Mouse (Mus musculus): ENCODE results near the gene Shisa4. TPM values are rescaled to one million over a fixed set of nuclear protein-coding genes. Genes with fewer than 3 reads are reported as not detected.
A peak's percentile ranks its signal among the peaks of the same experiment; 100 is the strongest.
"Not testable (repeated sequence)": the region's sequence is repeated elsewhere in the genome, so short reads cannot be mapped to it uniquely, and the experiment has no call there.

Shisa4 gene
- polyA plus RNA-seq, 1 experiment from 2014 or later, result 44.5 TPM

DNA sequence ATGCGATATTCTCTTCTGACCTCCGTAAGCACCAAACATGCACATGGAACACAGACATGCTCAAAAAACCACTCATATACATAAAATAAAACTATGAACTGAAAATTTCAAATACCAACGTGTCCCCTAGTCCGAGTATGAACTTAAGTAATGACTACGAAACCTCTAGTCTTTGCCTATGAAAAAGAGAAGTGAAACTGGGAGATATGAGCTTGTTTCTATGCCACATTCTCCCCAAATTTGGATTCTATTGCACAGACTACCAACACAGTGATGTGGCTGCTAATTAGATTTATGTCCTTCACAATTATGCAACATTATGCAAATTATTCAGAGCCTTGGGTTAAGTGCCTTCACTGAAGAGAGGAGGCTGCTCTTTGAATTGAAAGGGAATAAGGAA, 24.4 kb upstream of the Shisa4 start:
- ATAC-seq (ENCODE audit: insufficient number of reproducible peaks, insufficient read depth, low FRiP score, low read depth), result no peak
- WGBS, result 94% methylated on average over 5 of the region's 5 CpGs
- H3K27ac ChIP-seq (ENCODE audit: low read length), result no peak overlapping the region
- no peak overlapping the region for H3K4me2 ChIP-seq (replicated peaks; ENCODE audit: low read depth, low read length)
- no peaks in the 10 kb centered on the region for H3K4me1 ChIP-seq (ENCODE audit: control insufficient read depth, insufficient read depth, low read length)
- H3K36me3 ChIP-seq (ENCODE audit: control insufficient read depth, insufficient read depth, low read length), result peaks cover 76% of the 10 kb centered on the region
- H3K9me3 ChIP-seq (ENCODE audit: control insufficient read depth, low read depth, low read length), result no peaks in the 10 kb centered on the region
- H3K27me3 ChIP-seq (ENCODE audit: control insufficient read depth, insufficient read depth, low read length), result no peaks in the 10 kb centered on the region
- H3K9ac ChIP-seq (replicated peaks; ENCODE audit: low read depth, low read length), result no peak overlapping the region
- H3K4me3 ChIP-seq (ENCODE audit: low read depth, low read length), result no peak overlapping the region

DNA sequence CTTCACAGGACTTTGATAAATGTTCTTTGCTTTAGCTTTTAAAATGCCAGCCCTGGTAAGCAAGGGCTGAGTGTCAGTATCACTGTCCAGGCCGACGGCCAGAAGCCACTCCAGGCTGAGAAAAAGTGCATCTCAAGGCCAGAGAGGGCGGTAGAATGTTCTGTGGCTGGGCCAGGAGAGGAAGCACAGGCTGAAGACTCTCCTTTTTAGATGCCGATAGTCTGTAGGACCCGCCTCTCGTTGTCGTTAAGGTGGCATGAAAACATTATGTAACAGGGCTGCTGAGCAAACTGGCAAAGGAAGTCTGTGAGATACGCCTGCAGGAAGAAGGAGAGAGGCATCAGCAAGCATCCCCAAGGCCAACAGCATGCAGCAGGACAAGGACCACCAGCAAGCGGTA, 10.1 kb upstream of the Shisa4 start:
- H3K9ac ChIP-seq (replicated peaks; ENCODE audit: low read depth, low read length), result no peak overlapping the region
- H3K4me1 ChIP-seq (ENCODE audit: control insufficient read depth, insufficient read depth, low read length), result no peaks in the 10 kb centered on the region
- H3K27me3 ChIP-seq (ENCODE audit: control insufficient read depth, insufficient read depth, low read length), result no peaks in the 10 kb centered on the region
- H3K9me3 ChIP-seq (ENCODE audit: control insufficient read depth, low read depth, low read length), result no peaks in the 10 kb centered on the region
- H3K4me3 ChIP-seq (ENCODE audit: low read depth, low read length), result no peak overlapping the region
- WGBS, result 90% methylated on average over 9 of the region's 9 CpGs
- no peak overlapping the region for H3K27ac ChIP-seq (ENCODE audit: low read length)
- H3K36me3 ChIP-seq (ENCODE audit: control insufficient read depth, insufficient read depth, low read length), result peaks cover 70% of the 10 kb centered on the region
- no peak overlapping the region for H3K4me2 ChIP-seq (replicated peaks; ENCODE audit: low read depth, low read length)
- no peak for ATAC-seq (ENCODE audit: insufficient number of reproducible peaks, insufficient read depth, low FRiP score, low read depth)

DNA sequence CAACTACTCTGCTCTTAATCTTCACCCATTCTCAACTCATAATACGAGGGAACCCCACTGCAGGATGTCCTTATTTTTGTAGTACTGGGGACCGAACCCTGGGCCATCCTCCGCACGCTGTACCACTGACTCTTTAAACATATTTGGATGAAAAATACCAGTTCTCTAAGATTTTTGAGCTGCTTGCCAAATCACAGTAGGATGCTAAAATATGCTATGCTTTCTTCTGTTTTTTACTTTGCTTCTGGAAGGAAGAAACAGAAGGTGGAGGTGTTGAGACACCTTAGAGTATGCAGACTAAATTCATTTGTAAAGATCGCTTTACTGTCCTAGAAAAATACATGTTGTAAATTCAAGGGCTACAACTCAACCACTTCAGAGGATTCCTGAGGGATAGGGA, 9.1 kb upstream of the Shisa4 start:
- Histone ChIP-seq H3K27ac (ENCODE audit: low read length) (no peak overlapping the region), H3K4me1 (ENCODE audit: control insufficient read depth, insufficient read depth, low read length) (no peaks in the 10 kb centered on the region), H3K27me3 (ENCODE audit: control insufficient read depth, insufficient read depth, low read length) (no peaks in the 10 kb centered on the region), H3K9ac (replicated peaks; ENCODE audit: low read depth, low read length) (no peak overlapping the region), H3K36me3 (ENCODE audit: control insufficient read depth, insufficient read depth, low read length) (peaks cover 61% of the 10 kb centered on the region), H3K4me2 (replicated peaks; ENCODE audit: low read depth, low read length) (no peak overlapping the region), H3K4me3 (ENCODE audit: low read depth, low read length) (no peak overlapping the region), H3K9me3 (ENCODE audit: control insufficient read depth, low read depth, low read length) (no peaks in the 10 kb centered on the region)
- 98% methylated on average over 5 of the region's 5 CpGs for WGBS
- ATAC-seq (ENCODE audit: insufficient number of reproducible peaks, insufficient read depth, low FRiP score, low read depth), result no peak

DNA sequence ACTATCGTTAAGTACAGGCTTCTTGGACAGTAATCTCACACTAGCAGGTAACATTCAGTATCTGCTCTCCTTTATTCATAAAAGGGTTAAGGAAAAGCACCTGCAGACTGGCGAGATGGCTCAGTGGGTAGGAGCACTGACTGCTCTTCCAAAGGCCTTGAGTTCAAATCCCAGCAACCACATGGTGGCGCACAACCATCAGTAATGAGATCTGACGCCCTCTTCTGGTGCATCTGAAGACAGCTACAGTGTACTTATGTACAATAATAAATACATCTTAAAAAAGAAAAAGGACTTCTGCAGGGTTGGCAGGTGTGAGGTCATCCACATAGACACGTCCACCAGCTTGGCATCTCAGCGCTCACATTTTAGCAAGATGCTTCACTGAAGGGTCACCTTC, 6.5 kb upstream of the Shisa4 start:
- not testable (repeated sequence) for H3K9me3 ChIP-seq (ENCODE audit: control insufficient read depth, low read depth, low read length); H3K4me1 ChIP-seq (ENCODE audit: control insufficient read depth, insufficient read depth, low read length); H3K4me3 ChIP-seq (ENCODE audit: low read depth, low read length); ATAC-seq (ENCODE audit: insufficient number of reproducible peaks, insufficient read depth, low FRiP score, low read depth); H3K27ac ChIP-seq (ENCODE audit: low read length); H3K4me2 ChIP-seq (replicated peaks; ENCODE audit: low read depth, low read length); H3K9ac ChIP-seq (replicated peaks; ENCODE audit: low read depth, low read length); H3K27me3 ChIP-seq (ENCODE audit: control insufficient read depth, insufficient read depth, low read length)
- H3K36me3 ChIP-seq (ENCODE audit: control insufficient read depth, insufficient read depth, low read length), result peaks cover 36% of the 10 kb centered on the region
- 55% methylated on average over 6 of the region's 6 CpGs for WGBS

DNA sequence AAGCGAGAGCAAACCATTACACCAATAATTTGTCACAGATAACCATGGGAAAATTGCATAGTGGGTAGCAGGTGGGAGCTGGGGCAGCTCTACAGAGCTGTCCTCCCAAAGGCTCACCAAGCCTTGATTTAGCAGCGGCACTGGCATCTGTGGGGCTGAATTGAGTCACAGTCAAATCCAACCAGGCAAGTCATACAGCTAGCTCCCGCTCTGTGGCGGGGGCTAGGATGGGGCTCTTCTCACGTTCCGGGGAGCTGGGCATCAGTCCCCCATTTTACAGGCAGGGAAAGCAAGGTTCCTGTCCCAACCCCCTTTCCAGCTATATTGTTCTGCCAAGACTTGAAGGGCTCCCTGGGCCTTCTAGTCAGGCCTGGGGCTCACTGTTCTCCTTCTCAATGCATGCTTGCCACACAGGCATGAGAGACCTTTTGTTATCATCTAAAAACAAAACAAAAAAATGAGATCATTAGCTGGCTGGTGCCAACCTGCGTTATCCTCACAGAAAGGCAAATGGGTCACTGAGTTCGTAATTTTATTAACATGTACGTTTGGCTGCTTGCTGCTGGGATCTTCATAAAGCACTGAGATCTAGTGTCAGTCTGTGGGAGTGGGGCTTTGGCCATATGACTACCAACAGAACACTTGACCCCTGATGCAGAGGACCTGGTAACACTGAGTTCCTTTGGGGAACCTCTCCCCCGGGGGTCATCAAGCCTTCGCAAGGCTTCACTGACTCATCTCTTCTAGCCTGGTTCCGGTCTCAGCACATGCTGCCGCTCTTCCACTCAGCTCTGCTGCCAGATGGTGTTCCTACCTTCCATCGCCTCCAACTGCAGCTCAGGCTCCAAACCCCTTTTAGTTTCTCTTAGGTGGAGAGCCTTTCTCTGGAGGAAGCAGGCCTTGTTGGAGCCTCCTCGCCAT, 5.3 kb upstream of the Shisa4 start:
- Histone ChIP-seq H3K4me1 (ENCODE audit: control insufficient read depth, insufficient read depth, low read length) (peaks cover 3% of the 10 kb centered on the region; the same call in 1 of the 2 replicates), H3K27me3 (ENCODE audit: control insufficient read depth, insufficient read depth, low read length) (no peaks in the 10 kb centered on the region), H3K36me3 (ENCODE audit: control insufficient read depth, insufficient read depth, low read length) (peaks cover 24% of the 10 kb centered on the region), H3K4me3 (ENCODE audit: low read depth, low read length) (no peak overlapping the region), H3K27ac (ENCODE audit: low read length) (no peak overlapping the region), H3K4me2 (replicated peaks; ENCODE audit: low read depth, low read length) (no peak overlapping the region), H3K9me3 (ENCODE audit: control insufficient read depth, low read depth, low read length) (no peaks in the 10 kb centered on the region), H3K9ac (replicated peaks; ENCODE audit: low read depth, low read length) (no peak overlapping the region)
- WGBS, result 76% methylated on average over 15 of the region's 15 CpGs
- ATAC-seq (ENCODE audit: insufficient number of reproducible peaks, insufficient read depth, low FRiP score, low read depth), result no peak

DNA sequence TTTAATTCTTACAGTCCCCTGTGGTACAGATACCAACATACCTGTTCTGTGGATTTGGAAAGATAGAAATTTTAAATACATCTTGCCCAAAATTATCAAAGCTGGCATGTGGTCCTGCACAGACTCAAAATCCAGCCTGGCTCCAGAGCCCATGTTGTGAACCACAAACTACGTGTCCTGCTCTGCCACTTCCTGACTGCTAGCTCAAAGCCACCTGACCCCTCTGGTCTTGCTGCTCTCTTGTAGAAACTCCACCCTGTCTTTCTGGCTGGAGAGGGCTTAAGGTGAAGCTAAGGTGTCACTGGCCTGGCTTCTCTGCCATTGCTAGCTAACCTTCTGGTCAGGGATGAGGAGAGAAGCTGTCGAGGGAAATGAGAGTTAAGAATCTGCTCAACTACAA, 4.0 kb upstream of the Shisa4 start:
- Histone ChIP-seq H3K4me2 (replicated peaks; ENCODE audit: low read depth, low read length) (no peak overlapping the region), H3K27me3 (ENCODE audit: control insufficient read depth, insufficient read depth, low read length) (no peaks in the 10 kb centered on the region), H3K27ac (ENCODE audit: low read length) (no peak overlapping the region), H3K4me1 (ENCODE audit: control insufficient read depth, insufficient read depth, low read length) (peaks cover 7% of the 10 kb centered on the region; the same call in 1 of the 2 replicates), H3K9me3 (ENCODE audit: control insufficient read depth, low read depth, low read length) (no peaks in the 10 kb centered on the region), H3K4me3 (ENCODE audit: low read depth, low read length) (no peak overlapping the region), H3K9ac (replicated peaks; ENCODE audit: low read depth, low read length) (no peak overlapping the region), H3K36me3 (ENCODE audit: control insufficient read depth, insufficient read depth, low read length) (peaks cover 11% of the 10 kb centered on the region)
- no peak for ATAC-seq (ENCODE audit: insufficient number of reproducible peaks, insufficient read depth, low FRiP score, low read depth)
- WGBS, result 40% methylated on average over 2 of the region's 2 CpGs

DNA sequence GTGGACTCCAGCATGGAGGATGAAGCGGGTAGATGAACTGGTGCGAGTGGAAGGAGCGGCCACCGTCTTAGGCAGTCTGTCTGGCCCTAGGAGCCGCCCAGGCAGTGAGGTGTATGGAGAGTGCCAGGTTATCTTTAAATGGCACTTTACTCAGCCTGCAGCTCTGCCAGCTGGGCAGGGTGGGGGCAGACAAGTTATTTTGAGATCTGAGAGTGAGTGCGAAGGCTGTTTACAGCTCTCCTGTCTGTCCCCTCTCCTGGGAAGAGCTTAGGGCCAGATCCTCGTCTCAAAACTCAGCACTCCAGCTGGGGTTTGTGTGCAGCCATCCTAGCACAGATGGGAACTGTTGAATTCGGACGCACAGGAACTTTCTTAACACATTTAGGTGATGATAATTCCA, 3.5 kb upstream of the Shisa4 start:
- Histone ChIP-seq H3K4me1 (ENCODE audit: control insufficient read depth, insufficient read depth, low read length) (peaks cover 10% of the 10 kb centered on the region; the same call in 1 of the 2 replicates), H3K4me2 (replicated peaks; ENCODE audit: low read depth, low read length) (no peak overlapping the region), H3K4me3 (ENCODE audit: low read depth, low read length) (no peak overlapping the region), H3K36me3 (ENCODE audit: control insufficient read depth, insufficient read depth, low read length) (peaks cover 6% of the 10 kb centered on the region), H3K9ac (replicated peaks; ENCODE audit: low read depth, low read length) (no peak overlapping the region), H3K9me3 (ENCODE audit: control insufficient read depth, low read depth, low read length) (no peaks in the 10 kb centered on the region), H3K27me3 (ENCODE audit: control insufficient read depth, insufficient read depth, low read length) (no peaks in the 10 kb centered on the region), H3K27ac (ENCODE audit: low read length) (no peak overlapping the region)
- WGBS, result 55% methylated on average over 9 of the region's 9 CpGs
- no peak for ATAC-seq (ENCODE audit: insufficient number of reproducible peaks, insufficient read depth, low FRiP score, low read depth)

DNA sequence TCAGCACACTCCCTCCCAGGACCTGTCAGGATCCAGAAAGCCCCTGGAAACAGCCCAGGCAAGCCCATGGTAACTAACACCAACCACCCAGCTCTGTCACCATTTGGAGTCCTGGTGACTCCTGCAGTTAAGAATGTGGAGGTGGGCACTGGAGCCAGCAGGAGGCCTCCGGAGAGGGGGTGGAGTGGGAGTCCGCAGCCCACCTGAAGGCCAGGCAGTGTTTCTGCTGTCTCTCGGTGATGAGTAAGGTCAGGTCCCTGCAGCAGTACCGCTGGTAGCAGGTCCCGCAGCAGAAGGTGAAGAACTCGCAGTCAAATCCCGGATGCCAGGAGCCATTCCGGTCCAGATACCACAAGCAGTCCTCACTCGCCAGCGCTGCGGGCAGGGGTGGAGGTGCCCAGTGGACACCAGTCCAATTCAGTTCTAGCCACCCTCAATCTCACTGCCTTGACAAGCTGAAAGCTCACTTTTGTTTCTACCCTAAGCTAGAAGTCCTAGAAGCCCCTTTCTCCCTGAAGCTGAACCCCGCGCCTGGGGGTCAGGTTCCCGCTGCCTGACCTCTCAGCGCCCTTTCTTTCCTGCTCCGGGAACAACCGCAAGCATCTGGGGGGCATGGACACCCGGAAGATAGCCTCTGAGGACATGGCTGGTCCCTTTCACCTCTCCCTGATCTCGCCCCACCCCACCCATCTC, 716 bp downstream of the Shisa4 start:
- peak overlapping the region; percentile 70; the same call in 1 of the 2 replicates for H3K27ac ChIP-seq (ENCODE audit: low read length)
- no peaks in the 10 kb centered on the region for H3K27me3 ChIP-seq (ENCODE audit: control insufficient read depth, insufficient read depth, low read length)
- peak overlapping the region; percentile 71 for H3K4me3 ChIP-seq (ENCODE audit: low read depth, low read length)
- H3K9me3 ChIP-seq (ENCODE audit: control insufficient read depth, low read depth, low read length), result no peaks in the 10 kb centered on the region
- H3K36me3 ChIP-seq (ENCODE audit: control insufficient read depth, insufficient read depth, low read length), result no peaks in the 10 kb centered on the region
- H3K4me1 ChIP-seq (ENCODE audit: control insufficient read depth, insufficient read depth, low read length), result peaks cover 18% of the 10 kb centered on the region; the same call in 1 of the 2 replicates
- H3K4me2 ChIP-seq (replicated peaks; ENCODE audit: low read depth, low read length), result peak overlapping the region; percentile 96
- ATAC-seq (ENCODE audit: insufficient number of reproducible peaks, insufficient read depth, low FRiP score, low read depth), result no peak
- WGBS, result 2% methylated on average over 19 of the region's 19 CpGs
- H3K9ac ChIP-seq (replicated peaks; ENCODE audit: low read depth, low read length), result peak overlapping the region; percentile 65
